Mouse (Mus musculus) C2C12 (cell line): ENCODE measurements around the gene Mthfd1l.
A peak's percentile ranks its signal among the peaks of the same experiment; 100 is the strongest.

Source experiments
- CEBPB ChIP-seq: IDR thresholded peaks from one replicate; pipeline ENCODE4 v1.6.1; 2011; ENCODE audit warnings: low read depth, mild to moderate bottlenecking, control low read depth, moderate library complexity
- CTCF ChIP-seq: IDR thresholded peaks from one replicate; pipeline ENCODE4 v1.5.1; 2011; ENCODE audit not compliant: control insufficient read depth, insufficient read depth, insufficient read length
- FOSL1 ChIP-seq: IDR thresholded peaks from one replicate; pipeline ENCODE4 v1.8.0; 2011; ENCODE audit warnings: mild to moderate bottlenecking, low read length; ENCODE audit not compliant: poor library complexity, insufficient read depth, severe bottlenecking
- MAX ChIP-seq: IDR thresholded peaks from one replicate; pipeline ENCODE4 v1.6.1; 2011; ENCODE audit warnings: mild to moderate bottlenecking, control low read depth
- MYOD1 ChIP-seq: IDR thresholded peaks from one replicate; pipeline ENCODE4 v1.6.1; 2011; ENCODE audit warnings: low read depth; ENCODE audit not compliant: control insufficient read depth, insufficient read length
- MYOG ChIP-seq: IDR thresholded peaks from one replicate; pipeline ENCODE4 v1.6.1; 2011; ENCODE audit not compliant: control insufficient read depth, insufficient read length; ENCODE audit errors: extremely low read depth
- USF1 ChIP-seq: IDR thresholded peaks from one replicate; pipeline ENCODE4 v1.6.1; 2011; ENCODE audit warnings: low read depth, mild to moderate bottlenecking, control low read depth, moderate library complexity

DNA sequence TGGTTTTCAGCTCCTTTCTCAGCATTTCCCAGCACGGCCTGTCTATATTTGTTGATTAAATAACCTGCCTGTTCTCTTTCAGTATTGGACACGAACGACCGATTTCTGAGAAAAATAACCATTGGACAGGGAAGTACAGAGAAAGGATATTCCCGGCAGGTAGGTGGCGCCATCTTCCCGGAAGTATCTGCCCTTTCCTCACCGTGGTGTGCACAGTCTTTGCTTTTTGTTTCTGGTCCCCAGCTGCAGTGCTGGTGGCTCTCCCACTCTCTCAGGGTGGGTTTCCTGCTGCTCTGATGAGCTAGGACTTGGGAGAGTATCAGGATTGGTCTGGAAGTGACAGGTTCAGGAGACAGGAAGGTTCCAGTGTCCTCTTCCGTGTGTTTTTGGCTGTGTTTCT lies 68.8 kb downstream of the Mthfd1l start:
- peak; percentile 54 for TF ChIP-seq CTCF
- no peak for TF ChIP-seq CEBPB
- no peak for TF ChIP-seq USF1
- no peak for TF ChIP-seq MAX
- TF ChIP-seq MYOG: no peak
- TF ChIP-seq MYOD1: no peak
- TF ChIP-seq FOSL1: no peak
